10 mouse cellular contexts compared by ENCODE assay signal in the genomic region with DNA sequence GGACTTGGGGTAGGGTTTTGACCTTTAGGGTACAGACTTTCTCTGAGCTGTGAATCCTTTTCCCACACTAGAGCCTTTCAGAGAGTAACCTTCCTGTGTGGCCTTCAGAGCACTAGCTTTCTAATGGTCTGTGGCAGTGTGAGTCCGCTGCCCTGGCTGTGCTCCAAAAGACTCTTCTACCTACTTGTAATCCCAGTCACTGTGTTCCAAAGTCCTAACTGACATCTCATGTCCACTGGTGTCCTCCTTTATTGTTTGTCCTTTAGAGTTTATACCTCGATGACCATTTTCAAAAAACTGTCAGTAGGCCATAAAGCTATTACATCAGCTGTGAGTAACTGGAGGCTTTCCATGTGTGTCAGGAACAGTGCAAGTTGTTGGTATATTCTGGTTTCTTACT. TPM values are rescaled to one million over a fixed set of nuclear protein-coding genes. Genes with fewer than 3 reads are reported as not detected.
A peak's percentile ranks its signal among the peaks of the same experiment; 100 is the strongest.
DNase-seq lines count a peak whose midpoint lies in the region; ATAC-seq and TF ChIP-seq lines count a peak whose summit lies in the region.
"Had no signal": no experiment of that assay in that cellular context is flagged by ENCODE, and none has a peak within 500 bp of the region (broad histone marks: within the 10 kb centered on the region; RNA-seq: fewer than 3 reads in every experiment).

No protein-coding gene starts in this region.

- H3K27me3 ChIP-seq in midbrain, postnatal 0 days (ENCODE audit: insufficient read depth, low read length), result no peaks in the 10 kb centered on the region
- no peaks in the 10 kb centered on the region for H3K27me3 ChIP-seq in midbrain, embryonic 16.5 days (ENCODE audit: control insufficient read depth, insufficient read depth, low read depth, low read length)
- no peaks in the 10 kb centered on the region for H3K27me3 ChIP-seq in heart, embryonic 10.5 days (ENCODE audit: insufficient read depth, poor library complexity, severe bottlenecking)
- no peaks in the 10 kb centered on the region for H3K27me3 ChIP-seq in neural tube, embryonic 15.5 days (replicated peaks)
- H3K27me3 ChIP-seq in intestine, postnatal 0 days (replicated peaks; ENCODE audit: control insufficient read depth, insufficient read depth, low read length), result no peaks in the 10 kb centered on the region

- H3K4me2 ChIP-seq in midbrain, postnatal 0 days (ENCODE audit: low read depth, low read length, poor library complexity, severe bottlenecking), result no peak overlapping the region
- H3K4me2 ChIP-seq in midbrain, embryonic 16.5 days (ENCODE audit: low read length), result no peak overlapping the region
- no peak overlapping the region for H3K4me2 ChIP-seq in neural tube, embryonic 15.5 days
- H3K4me2 ChIP-seq in intestine, postnatal 0 days (replicated peaks; ENCODE audit: low read depth), result no peak overlapping the region

- peaks cover 20% of the 10 kb centered on the region; the same call in 1 of the 2 replicates for H3K4me1 ChIP-seq in midbrain, postnatal 0 days (ENCODE audit: insufficient read depth, low read length)
- peaks cover 15% of the 10 kb centered on the region for H3K4me1 ChIP-seq in midbrain, embryonic 16.5 days (ENCODE audit: control insufficient read depth, insufficient read depth, low read length)
- H3K4me1 ChIP-seq in heart, embryonic 10.5 days, result peaks cover 59% of the 10 kb centered on the region
- H3K4me1 ChIP-seq in neural tube, embryonic 15.5 days, result peaks cover 41% of the 10 kb centered on the region
- 0 out of 2 replicates have a peak, but pooled peaks cover 9% of the 10 kb centered on the region for H3K4me1 ChIP-seq in intestine, postnatal 0 days (replicated peaks; ENCODE audit: control insufficient read depth, insufficient read depth, low read length)

- ATAC-seq in midbrain, postnatal 0 days (ENCODE audit: low FRiP score), result no peak
- no peak for ATAC-seq in midbrain, embryonic 16.5 days
- ATAC-seq in neural tube, embryonic 15.5 days (ENCODE audit: low FRiP score), result no peak
- no peak for ATAC-seq in intestine, postnatal 0 days

- WGBS in midbrain, postnatal 0 days, result 79% methylated on average over 2 of the region's 2 CpGs
- 89% methylated on average over 2 of the region's 2 CpGs for WGBS in midbrain, embryonic 16.5 days
- WGBS in heart, embryonic 10.5 days, result 91% methylated on average over 2 of the region's 2 CpGs
- WGBS in neural tube, embryonic 15.5 days, result 77% methylated on average over 2 of the region's 2 CpGs
- WGBS in intestine, postnatal 0 days, result 65% methylated on average over 2 of the region's 2 CpGs

- peaks cover 12% of the 10 kb centered on the region for H3K36me3 ChIP-seq in midbrain, postnatal 0 days (ENCODE audit: insufficient read depth, low read length)
- H3K36me3 ChIP-seq in midbrain, embryonic 16.5 days (ENCODE audit: control insufficient read depth, insufficient read depth, low read length), result no peaks in the 10 kb centered on the region; the same call in 1 of the 2 replicates
- H3K36me3 ChIP-seq in heart, embryonic 10.5 days, result peaks cover 21% of the 10 kb centered on the region
- peaks cover 4% of the 10 kb centered on the region for H3K36me3 ChIP-seq in neural tube, embryonic 15.5 days
- H3K36me3 ChIP-seq in intestine, postnatal 0 days (ENCODE audit: control insufficient read depth, insufficient read depth), result 0 out of 2 replicates have a peak, but pooled peaks cover 6% of the 10 kb centered on the region

- H3K27ac ChIP-seq in midbrain, postnatal 0 days (ENCODE audit: low read depth, low read length), result 0 out of 2 replicates have a peak overlapping the region, but pooled peaks have one; percentile 12
- H3K27ac ChIP-seq in midbrain, embryonic 16.5 days (ENCODE audit: low read length), result no peak overlapping the region
- peak overlapping the region; percentile 42; the same call in 1 of the 2 replicates for H3K27ac ChIP-seq in heart, embryonic 10.5 days
- H3K27ac ChIP-seq in neural tube, embryonic 15.5 days (replicated peaks), result peak overlapping the region; percentile 30; the same call in 1 of the 2 replicates
- no peak overlapping the region for H3K27ac ChIP-seq in intestine, postnatal 0 days (ENCODE audit: low read depth, low read length)
- H3K27ac ChIP-seq: liver, embryonic 14.5 days had no signal

- H3K9me3 ChIP-seq in midbrain, postnatal 0 days (ENCODE audit: low read length), result no peaks in the 10 kb centered on the region
- no peaks in the 10 kb centered on the region for H3K9me3 ChIP-seq in midbrain, embryonic 16.5 days (replicated peaks; ENCODE audit: control insufficient read depth, low read length, poor library complexity, severe bottlenecking)
- no peaks in the 10 kb centered on the region for H3K9me3 ChIP-seq in heart, embryonic 10.5 days
- H3K9me3 ChIP-seq in neural tube, embryonic 15.5 days (replicated peaks), result no peaks in the 10 kb centered on the region
- no peaks in the 10 kb centered on the region for H3K9me3 ChIP-seq in intestine, postnatal 0 days (ENCODE audit: control insufficient read depth)

- no peak for TF ChIP-seq CTCF in midbrain, postnatal 0 days (IDR thresholded peaks at IDR 0.05)
- no peak for TF ChIP-seq CTCF in intestine, postnatal 0 days (IDR thresholded peaks at IDR 0.05; ENCODE audit: low read depth)

- peak; percentile 90 for DNase-seq in heart, adult 11 months
- DNase-seq in heart, postnatal 25 days (ENCODE audit: low spot score), result no peak
- peak; percentile 35 for DNase-seq in midbrain, postnatal 0 days (ENCODE audit: low spot score)
- no peak for DNase-seq in heart, embryonic 10.5 days (ENCODE audit: low spot score)
- no peak for DNase-seq in thymus, postnatal 0 days (ENCODE audit: low spot score)

- intact Hi-C loops in heart, postnatal 25 days (cut with DNase I), result no loop called here

- H3K9ac ChIP-seq in midbrain, postnatal 0 days (replicated peaks; ENCODE audit: low read length, poor library complexity, severe bottlenecking), result no peak overlapping the region
- H3K9ac ChIP-seq in midbrain, embryonic 16.5 days (ENCODE audit: low read depth, low read length), result no peak overlapping the region
- no peak overlapping the region for H3K9ac ChIP-seq in neural tube, embryonic 15.5 days (replicated peaks)
- no peak overlapping the region for H3K9ac ChIP-seq in intestine, postnatal 0 days (ENCODE audit: low read depth, low read length)
- H3K9ac ChIP-seq: liver, embryonic 14.5 days had no signal

- no peak overlapping the region for H3K4me3 ChIP-seq in midbrain, postnatal 0 days (ENCODE audit: low read depth, low read length)
- no peak overlapping the region for H3K4me3 ChIP-seq in midbrain, embryonic 16.5 days (ENCODE audit: low read depth, low read length)
- no peak overlapping the region for H3K4me3 ChIP-seq in heart, embryonic 10.5 days
- H3K4me3 ChIP-seq in neural tube, embryonic 15.5 days (replicated peaks), result no peak overlapping the region
- H3K4me3 ChIP-seq in intestine, postnatal 0 days (ENCODE audit: low read depth, low read length), result no peak overlapping the region
- H3K4me3 ChIP-seq: erythroblast, embryonic 14.5 days had no signal

RNA-seq across cellular contexts. Expression of gene Mprip, which starts 44.0 kb away (rescaled TPM):
- 100 to 1,000 TPM; 149 to 151 TPM for total RNA-seq in heart, postnatal 25 days (2021)
- 157 and 172 TPM in 2 replicates for total RNA-seq in midbrain, postnatal 0 days (2014; rRNA removed)
- 49.3 and 53.3 TPM in 2 replicates for polyA plus RNA-seq in midbrain, postnatal 0 days (2015; fragmentation: Nextera tagmentation; extraction: Ambion mirVana)
- 35.8 and 39.2 TPM in 2 replicates for polyA plus RNA-seq in midbrain, embryonic 16.5 days (2015; fragmentation: Nextera tagmentation; extraction: Ambion mirVana)
- 36.6 and 43.6 TPM in 2 replicates for polyA plus RNA-seq in heart, embryonic 10.5 days (2016; fragmentation: Nextera tagmentation; extraction: Ambion mirVana)
- polyA plus RNA-seq in neural tube, embryonic 15.5 days (2015; fragmentation: Nextera tagmentation; extraction: Ambion mirVana), result 46.8 and 65.8 TPM in 2 replicates
- 46.7 and 55.6 TPM in 2 replicates for polyA plus RNA-seq in thymus, postnatal 0 days (2015; fragmentation: Nextera tagmentation; extraction: Ambion mirVana)
- 27.8 and 32.6 TPM in 2 replicates for polyA plus RNA-seq in intestine, postnatal 0 days (2015; fragmentation: Nextera tagmentation; extraction: Ambion mirVana)

Comparison
In these comparisons a context has a peak if more than half of its experiments do, and no peak if none do; other contexts are left out.
1. DNase-seq: peak in heart, adult 11 months (single experiment) and midbrain, postnatal 0 days (single experiment); none in heart, postnatal 25 days (single experiment), heart, embryonic 10.5 days (single experiment) and thymus, postnatal 0 days (single experiment).
2. H3K27ac ChIP-seq: peak in midbrain, postnatal 0 days (single experiment), heart, embryonic 10.5 days (single experiment) and neural tube, embryonic 15.5 days (single experiment); none in midbrain, embryonic 16.5 days (single experiment) and intestine, postnatal 0 days (single experiment).